Mouse (Mus musculus) spleen, embryonic (tissue): ENCODE data around the gene Noc2l.

ENCODE experiments used
- CTCF ChIA-PET: fragments of 350-600 bp; sonication (Branson Sonifier 250); formaldehyde crosslinking; loops from one replicate; lab custom pipeline; 2022; lab: Charles Lee

The Noc2l gene

GRCm38 (mm10) chr4:156235808-156236533 is at the start of gene Noc2l:
Noc2l (plus strand) TSS chr4:156236010.
- CTCF ChIA-PET: no interaction called here

- CTCF ChIA-PET: no interaction called here
Observed at GRCm38 (mm10) chr4:156188162-156188810, 47.5 kb upstream of the Noc2l start.

- CTCF ChIA-PET: no interaction called here
Observed at GRCm38 (mm10) chr4:156188811-156189323, 46.9 kb upstream of the Noc2l start.

GRCm38 (mm10) chr4:156192421-156193199 is 43.2 kb upstream of the Noc2l start:
- CTCF ChIA-PET: interaction anchor here (0.6 kb wide), 1 partner anchor 9 kb away, joined by 4 read pairs; no protein-coding TSS in a partner anchor

- CTCF ChIA-PET: no interaction called here
Observed at GRCm38 (mm10) chr4:156193200-156193590, 42.6 kb upstream of the Noc2l start.

- CTCF ChIA-PET: no interaction called here
Observed at GRCm38 (mm10) chr4:156193906-156194305, 41.9 kb upstream of the Noc2l start.

GRCm38 (mm10) chr4:156194346-156194745 is 41.5 kb upstream of the Noc2l start:
- CTCF ChIA-PET: no interaction called here

GRCm38 (mm10) chr4:156195927-156196870 is 39.6 kb upstream of the Noc2l start:
- CTCF ChIA-PET: no interaction called here

- CTCF ChIA-PET: interaction anchor here (0.6 kb wide), 1 partner anchor 24 kb away, joined by 3 read pairs; no protein-coding TSS in a partner anchor
Observed at GRCm38 (mm10) chr4:156197131-156197828, 38.5 kb upstream of the Noc2l start, which contains the start of gene Agrn. Agrn (minus strand) TSS chr4:156197488.

GRCm38 (mm10) chr4:156197829-156198205 is 38.0 kb upstream of the Noc2l start:
- CTCF ChIA-PET: interaction anchor here (0.6 to 0.9 kb wide), 2 partner anchors 25 to 120 kb away, joined by 3 to 10 read pairs; no protein-coding TSS in a partner anchor

GRCm38 (mm10) chr4:156200623-156201475 is 35.0 kb upstream of the Noc2l start, which contains the start of gene Isg15:
Isg15 (minus strand) TSS chr4:156200818.
- CTCF ChIA-PET: interaction anchor here (0.7 to 1.1 kb wide), 2 partner anchors 8 to 21 kb away, joined by 4 to 9 read pairs; no protein-coding TSS in a partner anchor

- CTCF ChIA-PET: no interaction called here
Observed at GRCm38 (mm10) chr4:156202462-156202893, 33.3 kb upstream of the Noc2l start.

- CTCF ChIA-PET: no interaction called here
Observed at GRCm38 (mm10) chr4:156203001-156203412, 32.8 kb upstream of the Noc2l start, which contains the start of gene AW011738. AW011738 (plus strand) TSS chr4:156203304.

- CTCF ChIA-PET: no interaction called here
Observed at GRCm38 (mm10) chr4:156203413-156204131, 32.2 kb upstream of the Noc2l start.

GRCm38 (mm10) chr4:156208872-156209271 is 26.9 kb upstream of the Noc2l start:
- CTCF ChIA-PET: no interaction called here

GRCm38 (mm10) chr4:156209963-156210635 is 25.7 kb upstream of the Noc2l start:
- CTCF ChIA-PET: no interaction called here

- CTCF ChIA-PET: no interaction called here
Observed at GRCm38 (mm10) chr4:156213134-156213533, 22.7 kb upstream of the Noc2l start.

GRCm38 (mm10) chr4:156215649-156216048 is 20.2 kb upstream of the Noc2l start, which contains the start of gene Perm1:
Perm1 (plus strand) TSS chr4:156215868.
- CTCF ChIA-PET: no interaction called here
